ENCODE assay signal across 8 mouse cellular contexts in the genomic region with DNA sequence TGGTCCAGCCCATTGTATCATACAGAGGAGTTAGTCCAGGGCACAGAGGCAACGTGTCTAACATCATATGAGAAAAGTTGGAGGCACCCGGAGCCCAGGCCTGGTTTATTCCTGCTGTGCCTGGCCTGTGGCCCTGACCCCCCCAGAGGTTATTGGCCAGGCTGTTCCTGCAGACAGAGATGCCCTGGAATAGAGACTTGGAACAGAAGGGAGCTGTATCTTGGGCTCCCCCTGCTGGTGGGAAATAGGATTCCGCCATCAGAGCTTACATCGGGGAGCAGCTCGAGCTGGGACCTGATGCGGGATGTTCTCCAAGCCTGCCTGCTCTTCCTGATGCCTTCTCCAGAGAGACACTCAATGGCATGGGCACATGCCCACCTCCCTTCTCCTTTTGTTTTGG. TPM values are rescaled to one million over a fixed set of nuclear protein-coding genes. Genes with fewer than 3 reads are reported as not detected.
DNase-seq lines count a peak whose midpoint lies in the region; ATAC-seq and TF ChIP-seq lines count a peak whose summit lies in the region.
"Had no signal": no experiment of that assay in that cellular context is flagged by ENCODE, and none has a peak within 500 bp of the region (broad histone marks: within the 10 kb centered on the region; RNA-seq: fewer than 3 reads in every experiment).

No protein-coding gene starts in this region.

- ATAC-seq in frontal cortex, adult (ENCODE audit: low TSS enrichment), result peak; percentile 54
- ATAC-seq in megakaryocyte, adult 5-6 weeks (ENCODE audit: poor library complexity, severe bottlenecking), result peak; percentile 51

- intact Hi-C loops in left cerebral cortex, adult 2 months (cut with DNase I), result loop anchor here (2.0 to 5.0 kb wide), 2 partner anchors 61 to 115 kb away; a partner anchor contains a TSS

- H3K4me3 ChIP-seq in left cerebral cortex, adult 2 months, result no peak overlapping the region
- H3K4me3 ChIP-seq: neural tube, embryonic 13.5 days had no signal

- TF ChIP-seq CTCF in left cerebral cortex, adult 2 months (IDR thresholded peaks at IDR 0.05), result peak; percentile 98

- DNase-seq in T-cell, adult 2 months (ENCODE audit: low spot score), result peak; percentile 67
- peak; percentile 94 for DNase-seq in cerebellum, adult 9-10 months
- peak; percentile 75 for DNase-seq in hindlimb bud, embryonic 11.5 days (ENCODE audit: extremely low spot score, low read depth, low spot score)
- DNase-seq in left cerebral cortex, adult 2 months (ENCODE audit: extremely low spot score in 1 of 2, low spot score in 2 of 2), result peak; percentile 82 to 88
- DNase-seq in skeletal muscle tissue, adult 2 months (ENCODE audit: low read depth, low spot score), result peak; percentile 92

- no peak overlapping the region for H3K27ac ChIP-seq in left cerebral cortex, adult 2 months
- H3K27ac ChIP-seq: neural tube, embryonic 13.5 days had no signal

RNA-seq across cellular contexts. Expression of a gene that starts 4.8 kb away (rescaled TPM):
- 10 to 100 TPM in 1 of 2 experiments, 1 to 10 TPM in 1; 8.0 to 10.6 TPM for total RNA-seq in left cerebral cortex, adult 2 months (2021)
- total RNA-seq in megakaryocyte, adult 5-6 weeks (2015), result 5.7 and 6.7 TPM in 2 replicates
- total RNA-seq in megakaryocyte, adult 5-6 weeks (2017), result 7.9 and 9.4 TPM in 2 replicates

RNA-seq across cellular contexts. Expression of a gene that starts 11.8 kb away (rescaled TPM):
- 100 to 1,000 TPM in 1 of 2 experiments, 10 to 100 TPM in 1; 87.7 to 107 TPM for total RNA-seq in left cerebral cortex, adult 2 months (2021)
- 7.9 and 13.1 TPM in 2 replicates for total RNA-seq in megakaryocyte, adult 5-6 weeks (2015)
- total RNA-seq in megakaryocyte, adult 5-6 weeks (2017), result 21.3 and 26.3 TPM in 2 replicates

RNA-seq across cellular contexts. Expression of a gene that starts 23.1 kb away (rescaled TPM):
- 10 to 100 TPM; 27.6 to 30.9 TPM for total RNA-seq in left cerebral cortex, adult 2 months (2021)
- 1.1 and 1.7 TPM in 2 replicates for total RNA-seq in megakaryocyte, adult 5-6 weeks (2015)
- 2.9 and 6.2 TPM in 2 replicates for total RNA-seq in megakaryocyte, adult 5-6 weeks (2017)

RNA-seq across cellular contexts. Expression of a gene that starts 50.1 kb away (rescaled TPM):
- under 1 TPM; 0.48 to 0.65 TPM for total RNA-seq in left cerebral cortex, adult 2 months (2021)
- not detected in 2 replicates for total RNA-seq in megakaryocyte, adult 5-6 weeks (2015)
- total RNA-seq in megakaryocyte, adult 5-6 weeks (2017), result not detected in 2 replicates
